Mouse (Mus musculus) adrenal gland, postnatal 10 days (tissue): Measurements from ENCODE around the gene 2310034G01Rik. TPM values are rescaled to one million over a fixed set of nuclear protein-coding genes. Genes with fewer than 3 reads are reported as not detected.
A peak's percentile ranks its signal among the peaks of the same experiment; 100 is the strongest.

Experiments used
- DNase-seq: peaks from one replicate; pipeline ENCODE4 v3.0.0; 2021; ENCODE audit warnings: mixed read lengths
- total RNA-seq, 2 experiments: library from RNA; stranded (reverse); gene quantifications; 2 replicates each; pipeline ENCODE4 v1.2.3; 2021

2310034G01Rik gene
- total RNA-seq, 2 experiments from 2014 or later: 0.33 to 0.58 TPM

DNA sequence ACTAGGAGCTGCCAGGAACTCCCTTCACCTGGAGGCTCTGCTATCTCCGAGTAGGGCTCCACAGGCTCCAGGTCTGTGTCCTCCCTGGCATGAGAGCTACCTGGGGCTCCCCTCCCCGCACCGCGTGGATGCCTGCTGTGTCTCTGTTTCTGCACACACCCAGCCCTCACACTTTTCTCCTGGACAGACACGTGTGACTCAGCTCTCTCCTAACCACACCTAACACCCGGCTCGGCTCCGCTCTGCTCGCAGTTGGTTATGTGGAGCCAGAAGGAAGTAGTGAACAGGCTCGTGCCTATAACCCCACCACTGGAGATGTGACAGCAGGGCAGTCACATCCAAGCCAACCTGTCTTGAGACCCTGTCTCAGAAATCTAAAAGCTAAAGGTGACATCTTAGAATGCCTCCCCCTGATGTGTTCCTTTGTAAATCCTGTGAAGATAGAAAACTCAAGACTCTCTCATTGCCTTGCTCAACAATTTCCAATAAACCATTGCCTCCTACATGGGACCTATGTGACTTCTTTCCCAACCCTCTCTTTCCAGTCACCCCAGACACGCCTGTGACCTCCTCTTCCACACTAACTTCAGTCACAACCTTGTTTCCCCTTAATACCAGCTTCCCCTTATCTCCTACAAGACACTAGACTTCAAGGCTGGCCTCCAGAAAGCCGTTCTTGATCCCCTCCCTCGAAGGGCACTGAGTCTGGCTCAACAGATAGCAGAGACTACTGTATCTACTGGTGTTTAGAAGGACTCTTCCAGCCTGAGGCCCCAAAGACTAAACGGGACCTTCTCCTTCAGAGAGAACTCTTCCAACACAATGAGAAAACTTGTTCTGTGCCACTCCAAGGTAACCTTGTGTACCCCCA, 35.0 kb downstream of the 2310034G01Rik start:
- DNase-seq: no peak

DNA sequence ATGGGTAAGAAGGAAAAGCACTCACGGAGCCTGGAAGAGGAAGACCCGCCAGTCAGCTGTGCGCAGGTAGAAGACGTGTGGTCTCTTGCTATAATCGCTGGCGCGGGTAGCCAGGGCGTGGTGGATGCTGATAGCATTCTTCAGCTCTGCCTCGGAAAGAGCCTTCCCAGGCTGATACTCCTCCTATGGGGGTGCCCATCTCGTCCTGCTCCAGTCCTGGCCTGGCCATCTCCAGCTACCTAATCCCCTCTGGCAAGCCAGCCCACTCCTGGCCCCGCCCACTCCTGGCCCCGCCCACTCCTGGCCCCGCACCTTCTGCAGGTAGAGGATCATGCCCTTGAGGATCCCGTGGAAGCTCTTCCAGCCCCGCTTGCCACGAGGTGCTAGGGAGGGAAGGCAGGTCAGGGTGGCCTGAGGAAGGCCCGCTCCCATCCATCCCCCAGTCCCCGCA, 35.9 kb downstream of the 2310034G01Rik start:
- DNase-seq: no peak

DNA sequence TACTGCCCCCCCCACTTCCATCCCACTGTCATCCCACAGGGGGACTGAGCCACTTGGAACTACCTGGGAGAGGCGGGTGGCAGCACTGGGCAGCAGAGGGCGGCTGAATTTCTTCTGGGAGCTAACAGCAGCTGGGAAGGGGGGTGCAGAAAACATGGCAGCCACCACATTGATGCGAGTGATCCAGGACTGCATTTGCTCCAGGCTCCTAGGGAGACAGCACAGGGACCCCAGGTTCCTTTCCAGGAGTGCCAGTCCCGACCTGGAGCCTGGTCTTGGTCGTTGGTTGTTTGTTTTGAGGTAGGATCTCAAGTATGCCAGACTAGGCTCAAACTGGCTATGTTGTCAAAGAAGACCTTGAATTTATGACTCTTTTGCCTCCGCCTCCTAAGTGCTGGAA, 36.5 kb downstream of the 2310034G01Rik start:
- no peak for DNase-seq

DNA sequence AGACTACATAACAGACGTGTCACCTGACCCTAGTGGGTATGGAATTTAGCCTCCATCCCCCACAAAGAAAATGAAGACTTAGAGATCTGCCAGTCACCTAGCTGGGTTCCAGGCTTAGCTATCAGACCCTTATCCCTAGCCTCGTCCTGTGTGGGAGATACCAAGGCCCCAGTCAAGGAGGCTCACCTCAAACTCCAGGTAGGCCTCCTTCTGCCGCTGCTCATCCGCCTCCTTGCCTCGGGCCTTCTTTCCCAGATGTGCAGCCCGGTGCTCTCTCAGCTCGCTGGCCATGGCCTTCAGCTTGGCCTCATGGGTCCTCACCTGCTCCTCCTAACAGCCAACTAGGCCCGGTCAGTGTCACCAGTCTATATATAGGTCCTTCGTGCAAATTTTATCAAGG, 37.0 kb downstream of the 2310034G01Rik start:
- no peak for DNase-seq

GRCm38 (mm10) chr19:46312566-46312965, 37.5 kb downstream of the 2310034G01Rik start:
- DNase-seq: no peak

DNA sequence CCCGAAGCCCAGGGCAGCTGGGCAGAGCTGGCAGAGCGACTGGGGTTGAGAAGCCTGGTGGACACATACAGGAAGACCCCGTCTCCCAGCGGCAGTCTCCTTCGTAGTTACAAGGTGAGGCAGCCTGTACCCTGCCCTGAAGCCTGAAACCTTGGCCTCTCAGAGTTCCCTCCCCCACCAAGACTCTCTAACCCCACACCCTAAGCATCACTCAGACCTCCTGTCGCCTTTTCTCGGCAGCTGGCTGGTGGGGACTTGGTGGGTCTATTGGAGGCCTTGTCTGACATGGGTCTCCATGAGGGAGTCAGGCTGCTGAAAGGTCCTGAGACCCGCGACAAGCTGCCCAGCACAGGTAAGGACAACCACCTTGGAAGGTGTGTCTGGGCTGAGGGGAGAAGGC, 38.8 kb downstream of the 2310034G01Rik start:
- DNase-seq: no peak

DNA sequence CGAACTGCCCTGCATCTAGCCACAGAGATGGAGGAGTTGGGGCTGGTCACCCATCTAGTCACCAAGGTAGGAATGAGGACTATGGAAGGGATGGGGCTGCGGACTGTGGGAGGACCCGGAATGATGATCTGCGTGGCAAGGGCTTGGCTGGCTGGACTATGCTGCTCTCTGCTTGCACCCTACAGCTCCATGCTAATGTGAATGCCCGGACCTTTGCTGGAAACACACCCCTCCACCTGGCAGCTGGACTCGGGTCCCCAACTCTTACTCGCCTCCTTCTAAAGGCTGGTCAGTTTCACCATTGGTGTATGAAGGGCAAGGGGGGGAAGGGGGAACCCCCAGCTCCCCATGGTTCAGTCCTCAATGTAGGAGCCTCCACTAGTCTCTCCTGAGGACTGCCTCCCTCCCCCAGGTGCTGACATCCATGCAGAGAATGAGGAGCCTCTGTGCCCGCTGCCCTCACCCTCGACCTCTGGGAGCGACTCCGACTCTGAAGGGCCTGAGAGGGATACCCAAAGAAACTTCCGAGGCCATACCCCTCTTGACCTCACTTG, 39.7 kb downstream of the 2310034G01Rik start:
- no peak for DNase-seq

DNA sequence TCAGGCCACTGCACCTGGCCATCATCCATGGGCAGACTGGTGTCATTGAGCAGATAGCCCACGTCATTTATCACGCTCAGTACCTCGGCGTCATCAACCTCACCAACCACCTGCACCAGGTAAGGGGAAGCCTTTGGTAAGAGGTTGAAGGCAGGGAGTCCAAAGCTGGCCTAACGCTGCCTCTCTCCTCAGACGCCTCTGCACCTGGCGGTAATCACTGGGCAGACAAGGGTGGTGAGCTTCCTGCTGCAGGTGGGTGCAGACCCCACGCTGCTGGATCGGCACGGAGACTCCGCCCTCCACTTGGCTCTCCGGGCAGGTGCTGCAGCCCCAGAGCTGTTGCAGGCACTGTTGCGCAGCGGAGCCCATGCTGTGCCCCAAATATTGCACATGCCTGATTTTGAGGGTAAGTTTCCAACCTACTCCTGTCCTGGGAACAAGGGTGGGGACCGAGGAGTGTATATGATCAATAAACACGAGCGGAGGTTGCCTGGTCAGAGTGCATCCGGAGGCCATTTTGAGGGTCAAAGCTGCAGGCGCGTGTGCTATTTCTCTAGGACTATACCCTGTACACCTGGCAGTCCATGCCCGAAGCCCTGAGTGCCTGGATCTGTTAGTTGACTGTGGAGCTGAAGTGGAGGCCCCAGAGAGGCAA, 40.3 kb downstream of the 2310034G01Rik start:
- no peak for DNase-seq

DNA sequence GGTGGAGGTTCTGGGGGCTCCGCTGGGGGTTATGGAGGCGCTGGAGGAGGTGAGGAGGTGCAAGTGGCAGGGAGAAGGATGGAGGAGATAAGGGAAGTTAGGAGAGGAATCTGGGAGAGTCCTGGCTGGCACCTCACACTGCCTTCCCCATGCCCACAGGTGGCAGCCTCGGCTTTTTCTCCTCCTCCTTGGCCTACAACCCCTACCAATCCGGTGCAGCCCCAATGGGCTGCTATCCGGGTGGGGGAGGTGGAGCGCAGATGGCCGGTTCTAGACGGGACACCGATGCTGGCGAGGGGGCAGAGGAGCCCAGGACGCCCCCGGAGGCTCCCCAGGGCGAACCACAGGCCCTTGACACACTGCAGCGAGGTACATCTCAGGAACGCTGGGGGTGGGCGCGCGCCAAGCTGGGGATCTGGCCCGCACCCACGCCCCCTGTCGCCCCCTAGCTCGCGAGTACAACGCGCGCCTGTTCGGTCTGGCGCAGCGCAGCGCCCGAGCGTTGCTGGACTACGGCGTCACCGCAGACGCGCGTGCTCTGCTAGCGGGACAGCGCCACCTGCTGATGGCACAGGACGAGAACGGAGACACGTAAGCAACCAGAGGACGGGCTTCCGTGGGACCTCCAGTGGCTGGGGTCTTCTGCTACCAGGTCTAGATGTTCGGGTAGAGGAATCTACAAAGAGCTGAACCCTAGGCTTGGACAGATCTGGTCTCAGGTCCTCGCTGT, 41.2 kb downstream of the 2310034G01Rik start:
- DNase-seq: peak; percentile 91

- no peak for DNase-seq
These were observed 41.8 kb downstream of the 2310034G01Rik start for GRCm38 (mm10) chr19:46308303-46308702.

- DNase-seq: no peak
These were observed 42.3 kb downstream of the 2310034G01Rik start for GRCm38 (mm10) chr19:46307781-46308180.

DNA sequence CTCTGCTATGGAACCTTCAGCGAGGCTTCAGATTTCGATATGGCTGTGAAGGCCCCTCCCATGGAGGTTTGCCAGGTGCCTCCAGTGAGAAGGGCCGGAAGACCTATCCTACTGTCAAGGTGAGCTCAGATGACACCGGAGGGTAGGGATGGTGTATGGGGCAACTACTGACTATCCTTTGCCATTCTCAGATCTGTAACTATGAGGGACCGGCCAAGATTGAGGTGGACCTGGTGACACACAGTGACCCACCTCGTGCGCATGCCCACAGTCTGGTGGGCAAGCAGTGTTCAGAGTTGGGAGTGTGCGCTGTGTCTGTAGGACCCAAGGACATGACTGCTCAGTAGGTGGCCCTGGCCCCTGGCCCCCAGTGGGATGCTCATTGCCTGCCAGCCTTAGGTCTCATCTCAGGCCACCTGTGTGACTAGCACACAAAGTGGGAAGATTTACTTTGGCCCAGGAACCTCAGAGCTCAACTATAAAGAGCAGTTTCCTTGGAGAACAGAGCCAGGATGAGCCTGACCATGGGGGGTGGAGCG, 43.3 kb downstream of the 2310034G01Rik start:
- DNase-seq: no peak

GRCm38 (mm10) chr19:46306268-46306610, 43.9 kb downstream of the 2310034G01Rik start:
- no peak for DNase-seq

DNA sequence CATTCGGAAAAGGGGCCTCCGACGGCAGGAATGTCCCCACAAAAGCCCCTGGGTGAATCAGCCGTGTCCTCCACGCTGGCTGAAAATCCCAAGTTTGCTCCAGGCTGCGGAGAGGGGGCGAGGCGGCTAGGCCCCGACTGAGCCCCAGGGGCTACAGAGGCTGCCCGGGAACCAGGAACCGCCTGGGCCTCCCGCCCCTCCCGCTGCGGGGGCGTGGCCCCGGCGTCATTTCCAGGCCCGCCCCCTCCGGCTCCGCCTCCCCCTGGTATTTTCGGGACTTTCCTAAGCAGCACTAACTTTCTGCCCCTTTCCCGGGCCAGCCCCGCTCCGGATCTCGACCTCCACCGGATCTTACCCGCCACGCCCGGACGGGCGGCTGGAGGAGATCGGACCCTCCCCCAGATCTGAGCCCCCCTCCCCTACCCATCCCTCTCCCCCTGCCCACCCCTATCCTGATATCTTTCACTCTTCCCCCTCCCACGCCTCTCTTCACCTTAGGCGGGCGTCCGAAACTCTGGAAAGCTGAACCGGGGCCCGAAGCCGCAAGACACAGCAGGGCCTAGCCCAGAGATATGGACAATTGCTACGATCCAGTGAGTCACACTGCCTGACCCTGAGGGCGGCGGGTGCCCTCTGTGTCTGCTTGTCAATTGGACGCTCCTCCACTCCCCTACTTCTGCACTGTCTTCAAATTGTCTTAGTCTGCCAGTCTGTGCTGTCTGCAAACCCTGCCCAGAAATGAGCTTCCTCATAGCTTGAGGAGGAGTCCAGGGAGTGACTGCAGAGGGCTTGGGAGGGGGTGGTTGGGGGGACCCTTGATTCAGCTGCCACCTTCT, 44.5 kb downstream of the 2310034G01Rik start:
- DNase-seq: peak; percentile 96

DNA sequence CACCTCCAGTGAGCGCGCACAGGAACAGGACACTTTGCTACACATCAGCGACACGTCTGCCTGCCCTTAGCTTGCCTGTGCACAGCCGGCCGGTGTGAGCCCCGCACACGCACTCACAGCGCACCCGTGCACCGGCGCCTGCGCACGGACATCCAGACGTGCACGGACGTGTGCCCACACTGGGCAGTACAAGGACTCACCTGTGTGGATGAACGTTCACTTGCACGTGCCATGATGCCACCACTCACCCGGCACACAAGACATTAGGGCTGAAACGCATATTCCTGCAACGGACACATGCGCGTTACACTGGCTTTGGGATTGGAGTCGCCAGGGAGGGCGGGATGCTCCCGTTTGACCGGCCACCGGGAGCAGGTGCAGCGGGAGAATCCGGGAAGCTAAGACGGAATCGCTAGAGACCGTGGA, 45.2 kb downstream of the 2310034G01Rik start:
- no peak for DNase-seq

GRCm38 (mm10) chr19:46304216-46304841, 45.8 kb downstream of the 2310034G01Rik start, which contains the start of gene Nfkb2:
Gene Nfkb2, plus strand, starts transcription at chr19:46304320.
- peak; percentile 96 for DNase-seq

- no peak for DNase-seq
These were observed 46.6 kb downstream of the 2310034G01Rik start for GRCm38 (mm10) chr19:46303251-46304215.

- no peak for DNase-seq
These were observed 47.6 kb downstream of the 2310034G01Rik start for GRCm38 (mm10) chr19:46302551-46302950.

DNA sequence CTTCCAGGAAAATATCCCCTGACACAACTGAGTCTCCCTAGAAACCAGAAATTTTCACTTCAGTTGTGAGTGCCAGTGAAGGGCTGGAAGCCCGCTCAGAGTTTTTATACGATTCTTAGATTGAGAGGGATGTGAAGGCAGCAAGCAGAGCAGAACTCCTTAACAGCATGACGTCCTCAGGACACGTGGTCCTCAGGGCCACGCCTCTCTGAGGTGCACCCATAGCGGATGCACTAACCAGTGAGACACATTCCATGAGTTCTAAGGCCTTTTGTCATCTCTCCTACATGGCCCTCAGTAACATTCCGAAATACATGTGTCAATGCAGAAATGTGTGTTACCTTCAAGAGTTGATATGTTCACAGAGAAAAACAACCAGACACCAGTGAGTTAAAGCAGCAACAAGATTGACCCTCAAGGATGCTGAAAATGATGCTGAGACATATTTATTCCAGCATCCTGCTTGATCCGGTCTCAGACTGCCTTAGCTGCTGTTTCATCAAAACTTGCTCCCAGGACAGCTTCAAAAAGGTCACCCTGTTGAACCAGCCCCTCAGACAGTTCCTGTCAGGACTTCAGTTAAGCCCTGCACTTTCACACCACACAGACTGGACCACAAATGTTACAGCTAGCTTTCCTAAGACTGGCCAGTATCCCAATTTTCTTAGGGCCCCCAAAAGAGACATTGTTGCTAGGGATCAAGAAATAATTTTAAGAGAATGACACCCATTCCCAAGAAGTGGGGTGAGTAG, 49.6 kb downstream of the 2310034G01Rik start:
- no peak for DNase-seq
